Mouse (Mus musculus) midbrain, embryonic 16.5 days (tissue): ENCODE results near the gene A930004D18Rik. TPM values are rescaled to one million over a fixed set of nuclear protein-coding genes. Genes with fewer than 3 reads are reported as not detected.

Experiments used
- ATAC-seq: fragments of 200-750 bp; cut with Nextera tagmentation; 2 replicates; pipeline ENCODE4 v1.8.0; 2017; ENCODE audit warnings: moderate TSS enrichment
- H3K27ac ChIP-seq: fragments of 300-500 bp; sonication (generic); 2 replicates; pipeline ENCODE4 v1.5.1; 2014; ENCODE audit warnings: mild to moderate bottlenecking, low read length, mixed read lengths
- H3K27me3 ChIP-seq: fragments of 300-500 bp; sonication (generic); 2 replicates; pipeline ENCODE4 v1.6.1; 2014; ENCODE audit warnings: low read depth, low read length, mixed read lengths; ENCODE audit not compliant: control insufficient read depth, insufficient read depth
- H3K36me3 ChIP-seq: fragments of 300-500 bp; sonication (generic); 2 replicates; pipeline ENCODE4 v1.6.1; 2014; ENCODE audit warnings: mild to moderate bottlenecking, low read length, moderate library complexity, mixed read lengths; ENCODE audit not compliant: control insufficient read depth, insufficient read depth
- H3K4me1 ChIP-seq: fragments of 300-500 bp; sonication (generic); 2 replicates; pipeline ENCODE4 v1.6.1; 2014; ENCODE audit warnings: mild to moderate bottlenecking, low read length, mixed read lengths; ENCODE audit not compliant: control insufficient read depth, insufficient read depth
- H3K4me2 ChIP-seq: fragments of 300-500 bp; sonication (generic); 2 replicates; pipeline ENCODE4 v1.6.1; 2014; ENCODE audit warnings: mild to moderate bottlenecking, low read length, mixed read lengths
- H3K4me3 ChIP-seq: fragments of 300-500 bp; sonication (generic); 2 replicates; pipeline ENCODE4 v1.5.1; 2014; ENCODE audit warnings: low read depth, mild to moderate bottlenecking, low read length, moderate library complexity, mixed read lengths
- H3K9ac ChIP-seq: fragments of 300-500 bp; sonication (generic); 2 replicates; pipeline ENCODE4 v1.6.1; 2014; ENCODE audit warnings: low read depth, low read length, mixed read lengths
- H3K9me3 ChIP-seq: fragments of 300-500 bp; sonication (generic); replicated peaks from 2 replicates; pipeline ENCODE4 v1.6.1; 2014; ENCODE audit warnings: mild to moderate bottlenecking, low read length, mixed read lengths; ENCODE audit not compliant: control insufficient read depth, poor library complexity, severe bottlenecking
- WGBS: fragments of 180-500 bp; shearing (Covaris S2); extraction: QIAGEN DNeasy Blood & Tissue Kit; methylation state at CpG from one replicate; pipeline ENCODE4 v1.1.7; 2014; 5-methylcytosine and 5-hydroxymethylcytosine counted together
- polyA plus RNA-seq: library from polyadenylated mRNA; unstranded; fragments of >200 nt; fragmentation: Nextera tagmentation; extraction: Ambion mirVana; gene quantifications from 2 replicates; pipeline ENCODE4 v1.2.1, GENCODE M21; 2015

A930004D18Rik gene
- polyA plus RNA-seq, 1 experiment from 2014 or later, result 7.5 TPM

GRCm38 (mm10) chr2:18025116-18025515 lies 12.4 kb downstream of the A930004D18Rik start:
- Histone ChIP-seq H3K27ac (no peak overlapping the region), H3K4me2 (no peak overlapping the region; the same call in 1 of the 2 replicates), H3K36me3 (no peaks in the 10 kb centered on the region), H3K27me3 (no peaks in the 10 kb centered on the region), H3K4me3 (no peak overlapping the region), H3K9me3 (no peaks in the 10 kb centered on the region), H3K4me1 (peaks cover 15% of the 10 kb centered on the region), H3K9ac (no peak overlapping the region)
- 36% methylated on average over 5 of the region's 5 CpGs for WGBS
- no peak for ATAC-seq

GRCm38 (mm10) chr2:18022886-18023285 lies 14.7 kb downstream of the A930004D18Rik start:
- no peak overlapping the region for H3K9ac ChIP-seq
- WGBS, result 72% methylated on average over 1 of the region's 1 CpGs

DNA sequence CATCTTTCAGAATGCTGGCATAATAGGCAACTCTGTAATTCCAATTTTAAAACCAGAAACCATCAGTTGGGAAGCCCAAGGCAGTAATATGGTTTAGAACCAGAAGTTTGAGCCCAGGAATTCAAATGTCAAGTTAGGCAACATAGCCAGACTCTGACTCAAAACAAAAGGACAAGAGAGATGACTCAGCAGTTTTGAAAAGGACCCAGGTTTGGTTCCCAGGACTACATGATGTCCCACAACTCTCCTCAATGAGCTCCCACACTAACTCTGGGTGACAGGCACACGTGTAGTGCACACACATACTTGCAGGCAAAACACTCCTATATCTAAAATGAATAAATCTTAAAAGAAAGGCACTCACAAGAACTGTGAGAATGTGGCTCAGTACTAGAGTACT lies 18.4 kb downstream of the A930004D18Rik start:
- no peak overlapping the region for H3K4me3 ChIP-seq
- H3K4me2 ChIP-seq, result no peak overlapping the region
- no peaks in the 10 kb centered on the region for H3K4me1 ChIP-seq
- no peaks in the 10 kb centered on the region for H3K9me3 ChIP-seq
- no peak for ATAC-seq
- no peaks in the 10 kb centered on the region for H3K36me3 ChIP-seq
- no peaks in the 10 kb centered on the region for H3K27me3 ChIP-seq
- 77% methylated on average over 1 of the region's 1 CpGs for WGBS
- no peak overlapping the region for H3K9ac ChIP-seq
- H3K27ac ChIP-seq, result no peak overlapping the region

More at GRCm38 (mm10) chr2:18022886-18023285, 14.7 kb downstream of the A930004D18Rik start:
- Histone ChIP-seq H3K4me1 (peaks cover 11% of the 10 kb centered on the region), H3K27me3 (no peaks in the 10 kb centered on the region), H3K4me3 (no peak overlapping the region), H3K9me3 (no peaks in the 10 kb centered on the region), H3K4me2 (no peak overlapping the region), H3K36me3 (no peaks in the 10 kb centered on the region), H3K27ac (no peak overlapping the region)
- no peak for ATAC-seq

- 93% methylated on average over 6 of the region's 6 CpGs for WGBS
- no peaks in the 10 kb centered on the region for H3K9me3 ChIP-seq
- no peaks in the 10 kb centered on the region for H3K36me3 ChIP-seq
- ATAC-seq, result no peak
- no peaks in the 10 kb centered on the region for H3K27me3 ChIP-seq
- H3K4me2 ChIP-seq, result no peak overlapping the region
- no peak overlapping the region for H3K27ac ChIP-seq
- H3K4me1 ChIP-seq, result no peaks in the 10 kb centered on the region
- H3K9ac ChIP-seq, result no peak overlapping the region
- H3K4me3 ChIP-seq, result no peak overlapping the region
Observed at GRCm38 (mm10) chr2:18017321-18017720, 20.2 kb downstream of the A930004D18Rik start.

GRCm38 (mm10) chr2:18016639-18017038 lies 20.9 kb downstream of the A930004D18Rik start:
- H3K9ac ChIP-seq, result no peak overlapping the region
- no peak for ATAC-seq
- H3K4me1 ChIP-seq, result no peaks in the 10 kb centered on the region
- no peaks in the 10 kb centered on the region for H3K9me3 ChIP-seq
- H3K27ac ChIP-seq, result no peak overlapping the region
- H3K4me2 ChIP-seq, result no peak overlapping the region
- no peaks in the 10 kb centered on the region for H3K36me3 ChIP-seq
- WGBS, result 94% methylated on average over 1 of the region's 1 CpGs
- no peaks in the 10 kb centered on the region for H3K27me3 ChIP-seq
- H3K4me3 ChIP-seq, result no peak overlapping the region

- Histone ChIP-seq H3K27ac (no peak overlapping the region), H3K36me3 (no peaks in the 10 kb centered on the region), H3K4me3 (no peak overlapping the region), H3K4me1 (no peaks in the 10 kb centered on the region), H3K9me3 (no peaks in the 10 kb centered on the region), H3K27me3 (no peaks in the 10 kb centered on the region), H3K4me2 (no peak overlapping the region), H3K9ac (no peak overlapping the region)
- WGBS, result 35% methylated on average over 3 of the region's 3 CpGs
- no peak for ATAC-seq
Observed at GRCm38 (mm10) chr2:18015581-18015980, 22.0 kb downstream of the A930004D18Rik start.

DNA sequence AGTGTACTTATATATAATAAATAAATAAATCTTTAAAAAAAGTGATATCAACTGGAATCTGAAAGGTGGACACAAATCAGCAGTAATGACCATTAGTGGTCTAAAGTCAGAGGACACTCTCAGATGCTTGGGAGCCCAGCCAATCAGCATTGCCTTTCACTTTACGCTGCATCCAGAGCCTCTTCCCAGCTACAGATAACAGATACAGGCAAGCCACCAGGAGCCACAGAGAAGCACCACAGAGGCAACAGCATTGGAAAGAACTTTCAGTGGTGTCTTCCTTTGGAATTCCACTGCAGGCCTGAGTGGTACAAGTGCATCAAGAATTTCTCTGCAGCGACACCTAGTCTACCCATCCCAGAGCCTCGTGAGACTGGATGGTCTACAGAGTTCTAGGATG lies 24.7 kb downstream of the A930004D18Rik start:
- ATAC-seq, result no peak

GRCm38 (mm10) chr2:18011226-18011625 lies 26.3 kb downstream of the A930004D18Rik start:
- no peak for ATAC-seq
- no peak overlapping the region for H3K27ac ChIP-seq
- no peak overlapping the region for H3K9ac ChIP-seq
- H3K36me3 ChIP-seq, result no peaks in the 10 kb centered on the region
- no peak overlapping the region for H3K4me2 ChIP-seq
- WGBS, result 89% methylated on average over 6 of the region's 6 CpGs
- H3K4me1 ChIP-seq, result no peaks in the 10 kb centered on the region
- no peak overlapping the region for H3K4me3 ChIP-seq
- H3K27me3 ChIP-seq, result no peaks in the 10 kb centered on the region
- no peaks in the 10 kb centered on the region for H3K9me3 ChIP-seq

More for the DNA sequence above, 24.7 kb downstream of the A930004D18Rik start:
- Histone ChIP-seq H3K4me1 (no peaks in the 10 kb centered on the region), H3K27ac (no peak overlapping the region), H3K4me3 (no peak overlapping the region), H3K9me3 (no peaks in the 10 kb centered on the region), H3K27me3 (no peaks in the 10 kb centered on the region), H3K9ac (no peak overlapping the region), H3K4me2 (no peak overlapping the region), H3K36me3 (no peaks in the 10 kb centered on the region)
- 91% methylated on average over 3 of the region's 3 CpGs for WGBS

DNA sequence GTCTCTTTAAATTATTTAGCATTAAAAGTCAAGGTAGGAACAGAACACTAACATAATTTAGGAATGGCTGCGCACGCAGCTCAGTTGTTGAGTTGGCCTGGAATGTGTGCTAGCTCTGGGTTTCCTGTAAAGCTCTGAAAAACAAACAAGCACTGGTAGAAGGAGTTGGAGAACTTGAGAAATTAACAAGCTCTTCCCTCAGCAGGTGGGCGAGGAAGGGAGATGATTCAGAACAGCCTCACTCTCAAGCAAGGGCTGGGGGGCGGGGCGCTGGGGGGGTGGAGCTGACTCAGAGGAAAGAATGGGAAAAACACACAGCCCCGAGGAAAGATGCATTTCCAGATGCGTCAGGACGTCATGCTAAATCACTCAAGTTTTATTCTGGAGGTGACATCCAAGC lies 32.4 kb downstream of the A930004D18Rik start:
- no peaks in the 10 kb centered on the region for H3K27me3 ChIP-seq
- H3K9me3 ChIP-seq, result no peaks in the 10 kb centered on the region
- no peak overlapping the region for H3K4me3 ChIP-seq
- WGBS, result 34% methylated on average over 8 of the region's 8 CpGs
- no peak overlapping the region for H3K4me2 ChIP-seq
- H3K27ac ChIP-seq, result no peak overlapping the region
- no peaks in the 10 kb centered on the region for H3K36me3 ChIP-seq
- H3K4me1 ChIP-seq, result no peaks in the 10 kb centered on the region
- no peak overlapping the region for H3K9ac ChIP-seq
- no peak for ATAC-seq
